Mouse (Mus musculus) heart, embryonic 10.5 days (tissue): ENCODE data around the gene Gm14137. TPM values are rescaled to one million over a fixed set of nuclear protein-coding genes. Genes with fewer than 3 reads are reported as not detected.

Experiments used
- DNase-seq: peaks from one replicate; pipeline ENCODE4 v3.0.0-alpha.2; 2017; ENCODE audit warnings: low spot score
- H3K27ac ChIP-seq: fragments of 300-500 bp; sonication (generic); 2 replicates; pipeline ENCODE4 v1.5.1; 2016; ENCODE audit warnings: mild to moderate bottlenecking
- H3K27me3 ChIP-seq: fragments of 300-500 bp; sonication (generic); 2 replicates; pipeline ENCODE4 v1.6.1; 2016; ENCODE audit warnings: mild to moderate bottlenecking; ENCODE audit not compliant: poor library complexity, insufficient read depth, severe bottlenecking
- H3K36me3 ChIP-seq: fragments of 300-500 bp; sonication (generic); 2 replicates; pipeline ENCODE4 v1.6.1; 2016; ENCODE audit warnings: mild to moderate bottlenecking, moderate library complexity
- H3K4me1 ChIP-seq: fragments of 300-500 bp; sonication (generic); 2 replicates; pipeline ENCODE4 v1.6.1; 2016; ENCODE audit warnings: mild to moderate bottlenecking
- H3K4me3 ChIP-seq: fragments of 300-500 bp; sonication (generic); 2 replicates; pipeline ENCODE4 v1.5.1; 2016; ENCODE audit warnings: mild to moderate bottlenecking, moderate library complexity
- H3K9me3 ChIP-seq: fragments of 300-500 bp; sonication (generic); 2 replicates; pipeline ENCODE4 v1.6.1; 2016; ENCODE audit warnings: mild to moderate bottlenecking, moderate library complexity
- WGBS: fragments of 180-500 bp; shearing (Covaris S2); methylation state at CpG from one replicate; pipeline ENCODE4 v1.1.7; 2016; 5-methylcytosine and 5-hydroxymethylcytosine counted together
- polyA plus RNA-seq: library from polyadenylated mRNA; unstranded; fragments of >200 nt; fragmentation: Nextera tagmentation; extraction: Ambion mirVana; gene quantifications from 2 replicates; pipeline ENCODE4 v1.2.1, GENCODE M21; 2016

Gm14137 gene
- polyA plus RNA-seq, 1 experiment from 2014 or later = 0.48 TPM

DNA sequence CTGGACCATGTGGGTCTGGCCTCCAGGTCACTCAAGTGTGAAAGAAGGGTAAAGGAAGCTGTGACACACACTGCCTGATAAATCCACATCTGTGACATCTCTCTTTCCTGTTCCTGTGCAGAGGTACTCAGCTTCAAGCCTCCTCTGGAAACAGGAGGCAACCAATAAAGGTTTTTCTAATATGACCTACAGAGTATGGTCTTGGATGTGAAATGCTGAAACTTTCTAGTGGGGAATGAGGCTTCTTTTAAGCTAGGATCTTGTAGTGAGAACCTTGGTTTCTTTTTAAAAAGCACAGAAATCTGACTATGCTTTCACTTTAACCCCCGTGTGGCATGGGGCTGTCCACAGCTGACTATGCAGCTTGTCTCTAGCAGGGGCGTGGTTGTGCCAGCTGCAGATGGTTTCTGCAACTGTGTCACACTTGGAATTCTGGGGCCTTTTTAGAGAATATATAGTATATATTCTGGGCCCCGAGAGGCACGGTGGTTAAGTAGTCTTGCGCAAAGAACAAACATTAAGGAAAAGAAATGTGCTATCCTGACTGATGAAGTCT lies 3.2 kb downstream of the Gm14137 start:
- Histone ChIP-seq H3K4me3 (no peak overlapping the region), H3K9me3 (no peaks in the 10 kb centered on the region), H3K36me3 (peaks cover 30% of the 10 kb centered on the region), H3K4me1 (peaks cover 34% of the 10 kb centered on the region), H3K27me3 (peaks cover 13% of the 10 kb centered on the region), H3K27ac (no peak overlapping the region)
- DNase-seq = no peak
- 86% methylated on average over 5 of the region's 5 CpGs for WGBS

DNA sequence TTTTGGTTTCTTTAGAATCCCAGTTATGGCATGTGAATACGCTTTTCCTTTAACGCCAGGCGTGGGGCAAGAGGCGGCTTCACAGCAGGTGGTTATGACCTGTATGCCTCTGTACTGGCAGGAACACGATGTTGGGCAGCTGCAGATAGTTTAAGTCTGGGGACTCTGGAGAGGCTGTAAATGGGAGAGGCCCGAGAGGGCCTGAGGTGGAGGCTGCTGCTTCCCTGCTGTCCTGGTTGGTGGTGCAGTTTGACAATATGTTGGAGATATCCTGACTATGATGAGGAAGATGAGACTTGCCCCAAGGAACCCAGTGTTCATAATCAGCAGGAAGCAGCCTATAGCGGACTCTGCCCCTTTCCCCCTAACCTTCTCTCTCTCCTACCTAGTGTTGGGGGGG lies 8.6 kb downstream of the Gm14137 start:
- H3K36me3 ChIP-seq = peaks cover 47% of the 10 kb centered on the region
- WGBS = 86% methylated on average over 7 of the region's 7 CpGs
- H3K9me3 ChIP-seq = no peaks in the 10 kb centered on the region
- no peaks in the 10 kb centered on the region for H3K4me1 ChIP-seq
- no peak for DNase-seq
- H3K27ac ChIP-seq = no peak overlapping the region
- no peaks in the 10 kb centered on the region for H3K27me3 ChIP-seq
- no peak overlapping the region for H3K4me3 ChIP-seq

DNA sequence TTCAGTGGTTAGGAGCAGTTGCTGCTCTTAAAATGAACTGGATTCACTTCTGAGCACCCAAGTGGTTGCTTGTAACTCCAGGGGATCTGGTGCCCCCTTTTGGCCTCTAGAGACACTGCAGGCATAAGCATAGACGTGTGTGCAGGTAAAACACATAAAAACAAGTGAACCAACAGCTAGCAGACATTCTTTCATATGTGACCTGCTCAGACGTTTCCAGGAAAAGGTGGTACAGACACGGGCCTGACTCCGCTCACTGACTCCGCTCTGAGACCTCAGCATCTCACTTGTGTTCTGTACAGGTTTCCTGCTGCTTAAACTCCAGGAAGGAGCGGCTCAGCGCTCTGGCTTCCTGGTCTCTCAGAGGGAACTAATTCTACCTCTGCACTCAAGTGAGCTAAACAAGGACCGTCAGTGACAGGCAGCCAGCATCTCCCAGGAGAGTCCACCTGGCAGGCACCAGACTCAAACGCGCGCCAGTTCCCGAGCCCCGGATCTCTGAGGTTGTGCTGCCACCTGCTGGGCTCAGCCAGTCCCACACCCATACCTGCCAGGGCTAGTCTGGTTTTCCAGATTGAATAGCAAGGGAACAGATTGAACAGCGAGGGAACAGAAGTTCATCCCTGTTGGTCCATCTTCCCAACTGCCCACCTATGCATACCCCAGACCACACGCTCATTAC lies 14.9 kb downstream of the Gm14137 start:
- Histone ChIP-seq H3K36me3 (peaks cover 9% of the 10 kb centered on the region; the same call in 1 of the 2 replicates), H3K4me1 (peaks cover 8% of the 10 kb centered on the region; the same call in 1 of the 2 replicates), H3K9me3 (no peaks in the 10 kb centered on the region), H3K27me3 (no peaks in the 10 kb centered on the region), H3K4me3 (peak overlapping the region; percentile 50), H3K27ac (no peak overlapping the region)
- peak; percentile 89 for DNase-seq
- WGBS = 9% methylated on average over 15 of the region's 15 CpGs

DNA sequence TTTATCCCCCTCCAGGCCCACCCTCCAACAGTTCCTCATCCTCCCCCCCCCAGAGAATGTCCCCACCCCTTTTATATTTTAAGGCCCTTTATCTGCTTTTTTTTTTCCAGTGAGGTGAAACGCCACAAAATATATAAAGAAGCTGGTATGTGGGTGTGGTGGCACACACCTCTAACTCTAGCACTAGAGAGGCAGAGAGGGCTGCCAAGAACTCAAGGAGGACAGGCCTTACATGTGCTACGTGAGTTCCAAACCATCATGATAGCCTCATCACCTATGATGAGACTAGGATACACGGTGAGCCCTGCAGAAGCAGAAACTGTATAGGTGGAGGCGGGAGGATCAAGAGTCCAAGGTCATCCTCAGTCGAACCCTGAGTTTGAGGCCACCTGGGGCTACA lies 16.7 kb downstream of the Gm14137 start:
- WGBS = 80% methylated on average over 5 of the region's 5 CpGs
- Histone ChIP-seq H3K36me3 (no peaks in the 10 kb centered on the region), H3K27me3 (no peaks in the 10 kb centered on the region), H3K4me3 (no peak overlapping the region), H3K9me3 (no peaks in the 10 kb centered on the region), H3K4me1 (peaks cover 9% of the 10 kb centered on the region; the same call in 1 of the 2 replicates), H3K27ac (no peak overlapping the region)
- no peak for DNase-seq

DNA sequence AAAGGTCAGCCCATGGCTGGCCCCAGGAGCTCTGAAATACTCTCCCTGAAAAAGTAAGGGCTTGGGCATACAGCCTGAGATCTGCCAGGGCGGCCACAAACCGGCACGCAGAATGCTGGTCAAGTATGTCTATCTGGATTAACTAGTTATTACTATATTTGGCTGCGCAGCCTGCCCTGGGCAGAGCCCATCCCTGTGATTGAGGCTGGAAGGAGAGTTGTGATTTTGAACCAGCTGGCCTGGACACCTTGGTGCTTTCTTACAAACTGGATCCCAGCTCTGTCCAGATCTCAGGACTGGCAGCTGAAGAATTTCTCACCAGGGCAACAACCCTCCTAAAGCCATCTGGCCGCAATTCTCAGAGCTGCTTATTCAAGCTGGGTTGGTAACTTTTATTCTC lies 19.8 kb downstream of the Gm14137 start:
- DNase-seq = no peak
- Histone ChIP-seq H3K27me3 (no peaks in the 10 kb centered on the region), H3K4me3 (no peak overlapping the region), H3K36me3 (no peaks in the 10 kb centered on the region), H3K27ac (no peak overlapping the region), H3K4me1 (peaks cover 26% of the 10 kb centered on the region), H3K9me3 (no peaks in the 10 kb centered on the region)
- WGBS = 85% methylated on average over 5 of the region's 5 CpGs

DNA sequence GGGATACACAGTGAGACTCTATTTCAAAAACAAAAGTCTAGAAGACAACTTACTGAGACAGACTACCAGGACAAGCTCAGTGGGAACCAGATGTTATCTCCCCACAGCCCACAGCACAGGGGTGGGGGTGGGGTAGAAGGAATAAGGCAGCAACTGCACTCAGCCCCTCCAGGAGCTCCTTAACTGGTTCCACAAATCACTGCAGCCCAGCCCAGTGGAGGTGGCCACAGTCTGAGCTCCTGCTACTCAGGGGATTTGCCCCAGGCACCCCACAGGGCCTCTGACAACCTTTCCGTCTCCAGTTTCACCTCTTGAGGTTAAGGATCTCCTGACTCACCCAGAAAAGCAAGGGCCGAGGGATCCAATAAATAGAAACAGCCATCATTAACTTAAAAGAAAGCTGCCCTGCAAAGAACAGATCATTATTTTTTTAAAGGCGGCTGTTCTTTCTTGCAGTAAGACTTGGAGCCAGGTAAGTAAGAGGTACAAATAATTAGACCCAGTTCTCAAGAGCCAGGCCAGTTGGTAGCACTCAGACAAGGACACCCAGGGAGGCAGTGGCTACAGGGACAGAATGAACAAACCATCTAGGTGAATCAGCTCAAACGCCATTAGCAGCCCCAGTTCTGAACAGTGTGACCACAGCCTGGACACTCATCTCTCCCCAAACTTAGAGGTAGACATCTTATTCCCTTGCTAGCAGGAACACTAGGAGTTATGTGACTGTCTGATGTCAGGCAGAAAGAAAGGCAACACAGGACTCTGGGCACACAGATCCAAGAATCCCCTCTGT lies 22.2 kb downstream of the Gm14137 start:
- WGBS = 23% methylated on average over 4 of the region's 4 CpGs
- Histone ChIP-seq H3K9me3 (no peaks in the 10 kb centered on the region), H3K36me3 (no peaks in the 10 kb centered on the region), H3K27me3 (no peaks in the 10 kb centered on the region), H3K4me3 (no peak overlapping the region), H3K4me1 (peaks cover 24% of the 10 kb centered on the region), H3K27ac (no peak overlapping the region)
- no peak for DNase-seq

DNA sequence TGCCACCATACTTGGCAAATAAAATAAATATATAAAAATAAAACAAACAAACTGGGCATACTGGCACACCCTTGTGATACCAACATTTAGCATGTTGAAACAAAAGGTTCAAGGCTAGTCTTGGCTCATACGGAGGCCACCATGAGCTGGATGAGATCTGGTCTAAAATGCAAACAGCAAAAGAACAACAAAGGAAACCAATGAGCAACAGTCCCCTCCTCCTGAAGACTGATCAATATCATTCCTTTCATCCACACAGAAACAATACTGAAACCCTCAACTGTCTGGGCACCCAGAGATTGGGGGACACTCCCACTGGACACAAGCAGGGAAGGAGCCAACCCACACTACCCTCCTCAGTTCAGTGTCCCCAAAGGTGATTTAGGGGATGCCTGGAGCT lies 23.2 kb downstream of the Gm14137 start:
- no peaks in the 10 kb centered on the region for H3K9me3 ChIP-seq
- no peaks in the 10 kb centered on the region for H3K36me3 ChIP-seq
- H3K4me3 ChIP-seq = no peak overlapping the region
- DNase-seq = no peak
- no peaks in the 10 kb centered on the region for H3K27me3 ChIP-seq
- H3K4me1 ChIP-seq = peaks cover 24% of the 10 kb centered on the region
- H3K27ac ChIP-seq = no peak overlapping the region
- 71% methylated on average over 1 of the region's 1 CpGs for WGBS

DNA sequence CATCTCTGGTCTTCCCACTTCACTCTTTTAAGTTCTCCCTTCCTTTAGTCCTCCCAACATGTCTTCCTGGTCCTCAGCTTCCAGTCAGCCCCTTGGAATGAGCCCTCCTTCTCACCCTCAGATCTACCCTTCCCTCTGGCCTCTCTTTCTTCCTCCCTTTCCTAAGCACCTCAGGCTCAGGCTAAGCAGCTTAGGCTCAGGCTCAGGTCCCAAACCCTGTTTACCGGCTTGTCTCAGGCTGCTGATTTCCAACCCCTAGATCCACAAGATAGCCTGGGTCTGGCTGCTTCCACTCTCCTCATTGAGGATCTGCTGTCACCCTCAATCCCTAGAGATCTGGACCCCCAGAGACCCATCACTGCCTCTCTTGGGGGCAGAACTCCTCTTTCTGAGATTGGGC lies 23.7 kb downstream of the Gm14137 start:
- H3K9me3 ChIP-seq = no peaks in the 10 kb centered on the region
- H3K36me3 ChIP-seq = no peaks in the 10 kb centered on the region
- no peaks in the 10 kb centered on the region for H3K27me3 ChIP-seq
- 0 out of 2 replicates have a peak overlapping the region, but pooled peaks have one; percentile 8 for H3K27ac ChIP-seq
- DNase-seq = no peak
- peaks cover 24% of the 10 kb centered on the region for H3K4me1 ChIP-seq
- H3K4me3 ChIP-seq = no peak overlapping the region
- 15% methylated on average over 1 of the region's 1 CpGs for WGBS

DNA sequence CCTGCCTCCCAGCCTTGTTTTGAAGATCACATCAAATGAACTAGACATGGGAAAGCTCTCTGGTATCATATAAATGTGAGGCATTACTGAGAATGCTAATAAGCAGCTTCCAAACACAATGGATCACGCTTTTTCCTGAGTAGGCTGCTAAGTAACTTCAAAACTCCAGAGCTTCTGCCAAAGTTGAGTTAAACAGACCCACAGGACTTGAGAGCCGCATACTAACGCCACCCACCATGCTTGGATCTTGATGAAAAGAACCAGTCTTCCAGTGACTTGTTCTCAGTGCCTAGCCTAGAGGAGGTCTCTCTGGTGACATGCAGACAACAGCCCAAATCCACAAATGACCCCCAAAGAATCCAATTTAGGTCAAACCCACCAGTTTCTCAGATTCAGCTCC lies 24.6 kb downstream of the Gm14137 start:
- DNase-seq = no peak
- no peak overlapping the region for H3K27ac ChIP-seq
- no peaks in the 10 kb centered on the region for H3K9me3 ChIP-seq
- H3K4me3 ChIP-seq = no peak overlapping the region
- no peaks in the 10 kb centered on the region for H3K36me3 ChIP-seq
- no peaks in the 10 kb centered on the region for H3K27me3 ChIP-seq
- H3K4me1 ChIP-seq = peaks cover 23% of the 10 kb centered on the region
- 68% methylated on average over 3 of the region's 3 CpGs for WGBS

DNA sequence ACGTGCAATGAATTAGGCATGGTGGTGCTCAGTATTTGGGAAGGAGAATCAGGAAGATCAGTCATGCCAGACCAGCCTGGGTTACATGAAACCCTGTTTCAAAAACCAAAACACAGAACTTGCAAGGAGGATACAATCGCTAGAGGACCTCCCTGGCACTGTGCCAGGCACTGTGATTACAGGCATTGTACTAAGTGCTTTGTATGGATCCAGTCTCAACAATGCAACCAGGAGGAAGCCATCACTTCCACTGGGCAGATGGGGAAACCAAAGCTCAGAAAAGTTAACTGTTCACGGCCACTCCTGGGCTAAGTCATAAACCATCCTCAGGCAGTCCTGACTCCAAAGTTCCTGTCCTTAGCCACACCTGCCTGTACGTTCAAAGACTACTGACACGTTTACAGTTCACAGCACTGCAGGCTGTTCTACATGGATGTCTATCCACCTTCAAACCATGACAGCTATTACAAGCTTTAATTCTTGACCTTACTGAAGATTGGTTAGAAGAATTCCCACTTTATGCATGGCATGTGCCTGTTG lies 28.7 kb downstream of the Gm14137 start:
- Histone ChIP-seq H3K27me3 (no peaks in the 10 kb centered on the region), H3K4me3 (no peak overlapping the region), H3K9me3 (no peaks in the 10 kb centered on the region), H3K4me1 (peaks cover 9% of the 10 kb centered on the region; the same call in 1 of the 2 replicates), H3K36me3 (no peaks in the 10 kb centered on the region), H3K27ac (no peak overlapping the region)
- WGBS = 71% methylated on average over 5 of the region's 5 CpGs
- no peak for DNase-seq

DNA sequence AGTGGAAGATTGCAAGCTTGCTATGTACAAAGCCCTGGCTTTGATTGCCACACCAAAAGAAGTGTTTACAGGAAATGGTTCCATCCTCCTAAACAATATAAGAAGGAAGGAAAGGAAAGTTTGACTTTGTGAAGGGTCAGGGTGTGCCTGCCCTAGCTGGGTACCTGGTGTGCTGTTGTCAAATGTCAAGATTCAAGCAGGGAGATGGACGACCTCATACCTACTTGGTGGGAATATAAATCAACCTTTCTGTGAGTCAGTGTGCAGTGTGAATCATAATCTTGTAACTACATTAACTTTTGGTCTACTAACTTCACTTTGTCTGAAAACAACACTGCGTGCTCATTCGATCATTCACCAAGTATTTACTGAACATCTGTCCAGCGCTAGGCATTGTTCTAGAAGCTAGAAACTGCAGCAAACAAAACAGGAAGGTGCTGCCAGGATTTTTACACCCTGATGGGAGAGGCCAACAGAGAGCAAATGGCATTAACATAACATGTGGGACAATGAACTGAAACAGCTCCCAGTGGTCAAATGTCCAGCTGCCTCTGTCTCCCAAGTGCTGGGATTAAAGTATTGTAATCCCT lies 29.7 kb downstream of the Gm14137 start:
- peaks cover 4% of the 10 kb centered on the region; the same call in 1 of the 2 replicates for H3K4me1 ChIP-seq
- no peak for DNase-seq
- H3K27me3 ChIP-seq = no peaks in the 10 kb centered on the region
- H3K27ac ChIP-seq = no peak overlapping the region
- H3K9me3 ChIP-seq = no peaks in the 10 kb centered on the region
- H3K36me3 ChIP-seq = no peaks in the 10 kb centered on the region
- WGBS = 73% methylated on average over 4 of the region's 4 CpGs
- H3K4me3 ChIP-seq = no peak overlapping the region

DNA sequence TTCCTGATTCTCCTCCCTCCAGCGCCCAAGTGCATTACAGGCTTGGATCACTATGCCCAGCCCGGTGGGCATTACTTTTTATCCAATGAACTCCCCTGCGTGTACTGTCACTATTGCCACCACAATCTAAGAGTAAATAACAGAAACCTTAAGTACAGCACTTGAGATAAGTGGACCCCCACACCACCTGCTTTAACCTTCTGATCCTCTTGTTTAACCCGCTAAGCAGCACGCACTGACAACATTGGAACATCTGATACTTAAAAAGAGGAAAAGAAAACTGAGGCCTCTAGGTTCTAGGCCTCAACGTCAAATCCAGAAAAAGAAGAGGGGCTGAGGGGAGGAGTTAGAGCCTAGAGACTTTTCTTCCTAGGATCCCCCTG lies 33.6 kb downstream of the Gm14137 start:
- peak overlapping the region; percentile 95 for H3K27ac ChIP-seq
- 17% methylated on average over 6 of the region's 6 CpGs for WGBS
- H3K9me3 ChIP-seq = no peaks in the 10 kb centered on the region
- peak overlapping the region; percentile 81 for H3K4me3 ChIP-seq
- H3K4me1 ChIP-seq = peaks cover 15% of the 10 kb centered on the region
- H3K36me3 ChIP-seq = peaks cover 27% of the 10 kb centered on the region
- H3K27me3 ChIP-seq = no peaks in the 10 kb centered on the region
- DNase-seq = no peak
